Mouse (Mus musculus): Measurements from ENCODE around the gene Bcl2a1d.
"Not testable (repeated sequence)": the region's sequence is repeated elsewhere in the genome, so short reads cannot be mapped to it uniquely, and the experiment has no call there.

GRCm38 (mm10) chr9:88709794-88710193 is 21.9 kb downstream of the Bcl2a1d start:
- not testable (repeated sequence) for TF ChIP-seq CHD2 (IDR thresholded peaks at IDR 0.05; ENCODE audit: low read depth, low read length); MAFK (IDR thresholded peaks at IDR 0.05; ENCODE audit: insufficient read depth, low read depth, low read length)

Data from ES-E14 (cell line).